Mouse (Mus musculus) spleen, adult 2 months (tissue): ENCODE measurements around the gene Ppp2r2d. TPM values are rescaled to one million over a fixed set of nuclear protein-coding genes. Genes with fewer than 3 reads are reported as not detected.

ENCODE experiments used
- DNase-seq, 2 experiments: peaks; one replicate each; pipeline versions ENCODE4 v3.0.0 to v3.0.0-alpha.2; 2012 to 2021; ENCODE audit warnings: low spot score in 2 of 2, low read depth in 1 of 2
- H3K27ac ChIP-seq: fragments of 200-500 bp; 2 replicates; pipeline ENCODE4 v1.5.1; 2012; ENCODE audit warnings: low read length, inconsistent platforms; ENCODE audit not compliant: insufficient read depth
- H3K27me3 ChIP-seq: fragments of 200-500 bp; 2 replicates; pipeline ENCODE4 v1.6.1; 2012; ENCODE audit warnings: mild to moderate bottlenecking, moderate library complexity, low read length, inconsistent platforms; ENCODE audit not compliant: control insufficient read depth, insufficient read depth
- H3K36me3 ChIP-seq: fragments of 200-500 bp; 2 replicates; pipeline ENCODE4 v1.6.1; 2012; ENCODE audit warnings: mild to moderate bottlenecking, low read length, inconsistent platforms; ENCODE audit not compliant: control insufficient read depth, insufficient read depth
- H3K4me1 ChIP-seq: fragments of 200-500 bp; 2 replicates; pipeline ENCODE4 v1.6.1; 2011; ENCODE audit warnings: inconsistent platforms; ENCODE audit not compliant: control insufficient read depth, insufficient read depth, insufficient read length
- H3K4me3 ChIP-seq: fragments of 200-500 bp; 2 replicates; pipeline ENCODE4 v1.5.1; 2011; ENCODE audit warnings: mild to moderate bottlenecking, inconsistent platforms; ENCODE audit not compliant: insufficient read depth, insufficient read length; ENCODE audit errors: extremely low read depth
- CTCF ChIP-seq: fragments of 200-500 bp; IDR thresholded peaks from 2 replicates; pipeline ENCODE4 v1.5.1; 2011; ENCODE audit warnings: mild to moderate bottlenecking, inconsistent platforms; ENCODE audit not compliant: insufficient read depth, insufficient read length, insufficient replicate concordance; ENCODE audit errors: extremely low read depth
- POLR2A ChIP-seq: fragments of 200-500 bp; IDR thresholded peaks from 2 replicates; pipeline ENCODE4 v1.6.1; 2011; ENCODE audit warnings: low read depth, low read length, inconsistent platforms
- WGBS: fragments of 180-500 bp; shearing (Covaris S2); methylation state at CpG from one replicate; pipeline ENCODE4 v1.1.7; 2018; 5-methylcytosine and 5-hydroxymethylcytosine counted together
- polyA plus RNA-seq: library from polyadenylated mRNA; depleted of rRNA; stranded (reverse); fragments of >200 nt; gene quantifications from 2 replicates; pipeline ENCODE4 v1.2.3, GENCODE M21; 2012

Ppp2r2d gene
- polyA plus RNA-seq, 1 experiment: 11.3 TPM

DNA sequence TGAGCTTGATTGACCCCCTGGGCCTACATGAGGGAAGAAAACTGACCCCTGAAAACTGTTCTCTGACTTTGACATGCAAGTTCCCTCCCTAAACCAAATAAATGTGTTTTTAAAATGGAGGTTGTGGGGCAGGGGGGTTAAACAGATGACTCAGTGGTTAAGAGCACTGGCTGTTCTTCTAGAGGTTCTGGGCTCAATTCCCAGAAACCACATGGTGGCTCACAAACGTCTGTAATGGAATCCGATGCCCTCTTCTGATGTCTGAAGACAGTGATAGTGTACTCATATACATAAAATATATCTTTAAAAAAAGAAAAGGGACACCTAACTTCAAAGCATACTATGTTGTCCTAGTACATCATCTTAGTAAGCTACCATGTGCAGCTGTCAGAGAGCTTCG, 29.2 kb downstream of the Ppp2r2d start:
- Histone ChIP-seq H3K27me3 (no peaks in the 10 kb centered on the region), H3K27ac (no peak overlapping the region), H3K4me3 (no peak overlapping the region), H3K36me3 (peaks cover 29% of the 10 kb centered on the region), H3K4me1 (no peaks in the 10 kb centered on the region)
- TF ChIP-seq CTCF: no peak
- no peak for TF ChIP-seq POLR2A
- WGBS: 82% methylated on average over 3 of the region's 3 CpGs
- no peak for DNase-seq

GRCm38 (mm10) chr7:138883724-138884123, 37.8 kb downstream of the Ppp2r2d start:
- DNase-seq: no peak
- Histone ChIP-seq H3K27ac (no peak overlapping the region), H3K27me3 (no peaks in the 10 kb centered on the region), H3K36me3 (peaks cover 14% of the 10 kb centered on the region), H3K4me1 (no peaks in the 10 kb centered on the region), H3K4me3 (no peak overlapping the region)
- WGBS: 96% methylated on average over 3 of the region's 3 CpGs
- no peak for TF ChIP-seq CTCF

DNA sequence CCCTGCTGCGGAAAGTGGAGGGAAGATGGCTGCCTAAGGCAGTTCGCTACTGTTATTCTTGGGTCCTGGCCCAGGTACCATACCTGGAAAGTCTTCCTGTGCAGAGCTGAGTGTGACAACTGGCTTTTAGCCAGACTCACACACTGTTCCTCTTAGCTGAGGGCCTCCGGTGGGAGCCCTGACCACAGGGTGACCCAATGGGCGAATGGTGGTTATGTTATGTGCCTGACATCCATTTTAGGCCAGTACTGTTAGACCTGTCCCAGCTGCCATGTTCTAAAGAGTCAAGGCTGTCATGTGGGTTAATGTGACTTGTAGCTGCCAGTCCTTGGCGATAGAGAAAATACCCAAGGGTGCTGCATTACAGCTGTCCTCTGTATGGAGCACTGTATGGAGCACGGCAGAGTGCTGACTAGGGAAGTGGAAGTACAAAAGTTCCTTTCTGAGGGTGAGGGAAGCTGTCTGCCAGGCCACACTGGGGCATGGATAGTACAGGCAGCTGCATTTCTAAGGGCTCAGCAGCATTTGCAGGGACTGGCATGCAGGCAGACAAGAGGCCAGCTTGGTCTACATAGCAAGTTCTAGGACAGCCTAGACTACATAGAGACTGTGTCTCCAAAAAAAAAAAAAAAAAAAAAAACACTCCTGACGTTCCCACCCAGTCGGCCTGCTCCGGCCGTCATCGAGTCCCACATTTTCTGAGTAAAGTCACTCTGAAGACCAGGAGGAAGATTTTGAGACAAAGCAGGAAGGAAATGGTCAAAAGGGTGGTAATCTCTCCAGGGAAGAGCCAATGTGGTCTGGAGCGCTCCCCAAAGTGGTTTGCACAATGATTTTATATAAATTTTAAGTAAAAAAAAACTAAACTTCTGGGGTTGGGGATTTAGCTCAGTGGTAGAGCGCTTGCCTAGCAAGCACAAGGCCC, 39.7 kb downstream of the Ppp2r2d start:
- peaks cover 7% of the 10 kb centered on the region for H3K36me3 ChIP-seq
- no peak for DNase-seq
- H3K4me1 ChIP-seq: no peaks in the 10 kb centered on the region
- H3K27me3 ChIP-seq: no peaks in the 10 kb centered on the region
- TF ChIP-seq POLR2A: no peak
- TF ChIP-seq CTCF: no peak
- 77% methylated on average over 12 of the region's 13 CpGs for WGBS
- no peak overlapping the region for H3K27ac ChIP-seq
- no peak overlapping the region for H3K4me3 ChIP-seq

- H3K4me3 ChIP-seq: no peak overlapping the region
- DNase-seq: no peak
- no peaks in the 10 kb centered on the region for H3K27me3 ChIP-seq
- no peaks in the 10 kb centered on the region for H3K4me1 ChIP-seq
- WGBS: 85% methylated on average over 2 of the region's 2 CpGs
- TF ChIP-seq POLR2A: no peak
- no peak for TF ChIP-seq CTCF
- H3K27ac ChIP-seq: no peak overlapping the region
- H3K36me3 ChIP-seq: peaks cover 9% of the 10 kb centered on the region
These were observed 52.2 kb downstream of the Ppp2r2d start for GRCm38 (mm10) chr7:138898122-138898521.

DNA sequence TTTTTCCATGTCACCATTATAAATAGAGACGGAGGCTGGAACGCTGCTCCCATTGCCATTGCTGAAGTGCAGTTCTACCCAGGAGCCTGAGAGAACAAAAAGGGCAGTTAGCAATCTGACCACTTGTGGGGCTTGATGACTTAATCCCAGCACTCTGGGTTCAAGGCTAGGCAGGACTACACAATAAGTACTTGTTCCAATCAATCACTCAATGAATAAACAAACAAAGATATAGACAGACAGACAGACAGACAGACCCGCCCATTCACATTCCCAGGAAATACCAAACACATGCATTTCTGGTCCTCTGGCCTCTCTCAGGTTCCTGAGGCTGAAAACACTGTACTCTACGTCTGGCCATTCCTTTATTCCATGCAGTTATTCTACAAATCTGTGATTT, 52.9 kb downstream of the Ppp2r2d start:
- no peak overlapping the region for H3K4me3 ChIP-seq
- no peaks in the 10 kb centered on the region for H3K27me3 ChIP-seq
- DNase-seq: no peak
- H3K27ac ChIP-seq: no peak overlapping the region
- H3K36me3 ChIP-seq: peaks cover 7% of the 10 kb centered on the region
- 93% methylated on average over 4 of the region's 4 CpGs for WGBS
- no peaks in the 10 kb centered on the region for H3K4me1 ChIP-seq
- TF ChIP-seq POLR2A: no peak
- TF ChIP-seq CTCF: no peak

DNA sequence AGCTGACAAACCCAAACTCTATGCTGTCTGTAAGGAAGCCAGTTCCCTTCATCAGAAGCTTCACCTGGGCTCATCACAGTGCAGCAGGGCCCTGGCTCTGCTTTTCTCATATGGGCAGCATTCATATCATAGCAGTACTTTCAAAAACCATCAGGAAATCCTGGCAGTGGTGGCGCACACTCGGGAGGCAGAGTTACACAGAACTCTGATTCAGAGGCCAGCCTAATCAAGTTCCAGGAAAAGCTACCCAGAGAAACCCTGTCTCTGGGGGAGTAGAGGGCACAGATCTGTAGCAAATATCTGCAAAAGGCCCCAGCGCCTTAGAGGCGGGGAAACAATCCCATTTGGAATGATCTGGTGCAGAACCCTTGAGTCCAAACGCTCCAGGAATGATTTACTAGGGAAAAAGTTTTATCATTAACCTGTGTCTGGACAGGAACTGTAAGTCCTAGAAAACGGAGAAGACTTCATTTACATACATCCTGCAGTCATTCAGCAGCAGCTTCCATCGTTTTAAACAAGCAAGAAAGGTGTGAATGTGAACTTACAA, 58.1 kb downstream of the Ppp2r2d start:
- H3K36me3 ChIP-seq: no peaks in the 10 kb centered on the region
- no peak overlapping the region for H3K27ac ChIP-seq
- H3K4me3 ChIP-seq: no peak overlapping the region
- no peaks in the 10 kb centered on the region for H3K27me3 ChIP-seq
- TF ChIP-seq CTCF (no peak), POLR2A (no peak)
- DNase-seq: no peak
- 68% methylated on average over 7 of the region's 7 CpGs for WGBS
- no peaks in the 10 kb centered on the region for H3K4me1 ChIP-seq

GRCm38 (mm10) chr7:138906441-138906840, 60.6 kb downstream of the Ppp2r2d start:
- 90% methylated on average over 1 of the region's 1 CpGs for WGBS
- no peak overlapping the region for H3K27ac ChIP-seq
- H3K4me3 ChIP-seq: no peak overlapping the region
- H3K27me3 ChIP-seq: no peaks in the 10 kb centered on the region
- no peaks in the 10 kb centered on the region for H3K36me3 ChIP-seq
- 0 out of 2 replicates have a peak, but pooled peaks cover 5% of the 10 kb centered on the region for H3K4me1 ChIP-seq
- TF ChIP-seq CTCF: no peak
- no peak for TF ChIP-seq POLR2A
- no peak for DNase-seq
